Mouse (Mus musculus) CH12.LX (cell line): Measurements from ENCODE around the gene Armcx5. TPM values are rescaled to one million over a fixed set of nuclear protein-coding genes. Genes with fewer than 3 reads are reported as not detected.

ENCODE experiments used
- DNase-seq: peaks from one replicate; pipeline ENCODE4 v3.0.0-alpha.2; 2013; ENCODE audit errors: extremely low read depth
- H3K27ac ChIP-seq: 2 replicates; pipeline ENCODE4 v1.5.1; 2012; ENCODE audit warnings: low read depth, mild to moderate bottlenecking, control low read depth, moderate library complexity; ENCODE audit not compliant: insufficient read depth
- H3K27me3 ChIP-seq: replicated peaks from 2 replicates; pipeline ENCODE3; 2012; ENCODE audit warnings: inconsistent platforms
- H3K36me3 ChIP-seq, 2 experiments: replicated peaks in 1 of 2; 2 replicates each; pipeline versions ENCODE3 to v1.6.1; 2012; ENCODE audit warnings: inconsistent platforms in 1 of 2, low read length in 1 of 2, mild to moderate bottlenecking in 1 of 2, mixed read lengths in 1 of 2, moderate library complexity in 1 of 2; ENCODE audit not compliant: control insufficient read depth in 1 of 2, insufficient read depth in 1 of 2
- H3K4me1 ChIP-seq, 2 experiments: 2 replicates each; pipeline ENCODE4 v1.6.1; 2012; ENCODE audit warnings: inconsistent platforms in 1 of 2, moderate library complexity in 1 of 2; ENCODE audit not compliant: insufficient read depth in 2 of 2, control insufficient read depth in 1 of 2
- H3K4me2 ChIP-seq: 2 replicates; pipeline ENCODE4 v1.6.1; 2012; ENCODE audit warnings: low read depth, mild to moderate bottlenecking, control low read depth; ENCODE audit not compliant: poor library complexity, insufficient read depth, severe bottlenecking
- H3K4me3 ChIP-seq, 3 experiments: fragments of 150-350 bp in 1 of 3; sonication (generic) in 1 of 3; replicated peaks in 1 of 3; 2 replicates each; pipeline versions ENCODE3 to v1.5.1; 2011 to 2012; ENCODE audit warnings: low read depth in 2 of 3, low read length in 2 of 3, mild to moderate bottlenecking in 2 of 3, moderate library complexity in 2 of 3, control low read depth in 1 of 3, improper control_type of control experiment in 1 of 3, inconsistent platforms in 1 of 3, mixed read lengths in 1 of 3; ENCODE audit not compliant: poor library complexity in 1 of 3
- H3K79me2 ChIP-seq: replicated peaks from 2 replicates; pipeline ENCODE4 v1.6.1; 2012; ENCODE audit warnings: mild to moderate bottlenecking, moderate library complexity; ENCODE audit not compliant: control insufficient read depth, poor library complexity, insufficient read depth, severe bottlenecking; ENCODE audit errors: extremely low read depth
- H3K9ac ChIP-seq: 2 replicates; pipeline ENCODE4 v1.6.1; 2012; ENCODE audit warnings: low read depth, mild to moderate bottlenecking, control low read depth, moderate library complexity; ENCODE audit not compliant: insufficient read depth
- H3K9me3 ChIP-seq: replicated peaks from 2 replicates; pipeline ENCODE3; 2012; ENCODE audit warnings: low read length, inconsistent platforms, mixed read lengths
- BHLHE40 ChIP-seq: IDR thresholded peaks from 2 replicates; pipeline ENCODE4 v1.6.1; 2011; ENCODE audit warnings: mild to moderate bottlenecking, low read depth, low read length, improper control_type of control experiment
- CHD1 ChIP-seq: IDR thresholded peaks from 2 replicates; pipeline ENCODE4 v1.6.1; 2012; ENCODE audit warnings: low read depth, low read length, improper control_type of control experiment, inconsistent platforms
- CHD2 ChIP-seq: IDR thresholded peaks from 2 replicates; pipeline ENCODE4 v1.6.1; 2011; ENCODE audit warnings: low read length, improper control_type of control experiment
- CTCF ChIP-seq, 2 experiments: IDR thresholded peaks in 1 of 2; conservative IDR thresholded peaks in 1 of 2; 2 replicates each; pipeline ENCODE4 v1.5.1; 2011 to 2012; ENCODE audit warnings: low read depth in 2 of 2, low read length in 2 of 2, improper control_type of control experiment in 1 of 2, inconsistent platforms in 1 of 2, mild to moderate bottlenecking in 1 of 2, moderate library complexity in 1 of 2
- E2F4 ChIP-seq: IDR thresholded peaks from 2 replicates; pipeline ENCODE4 v1.6.1; 2011; ENCODE audit warnings: low read depth, low read length, improper control_type of control experiment; ENCODE audit not compliant: insufficient replicate concordance
- EP300 ChIP-seq: IDR thresholded peaks from 2 replicates; pipeline ENCODE4 v1.6.1; 2011; ENCODE audit warnings: low read length, improper control_type of control experiment
- ETS1 ChIP-seq: conservative IDR thresholded peaks from 2 replicates; pipeline ENCODE4 v1.6.1; 2012; ENCODE audit warnings: low read depth, mild to moderate bottlenecking, inconsistent platforms, low read length, improper control_type of control experiment, moderate library complexity
- GABPA ChIP-seq: IDR thresholded peaks from 2 replicates; pipeline ENCODE4 v1.6.1; 2012; ENCODE audit warnings: low read depth, low read length, improper control_type of control experiment, inconsistent platforms; ENCODE audit not compliant: insufficient replicate concordance
- HCFC1 ChIP-seq: IDR thresholded peaks from 2 replicates; pipeline ENCODE4 v1.6.1; 2012; ENCODE audit warnings: low read depth, mild to moderate bottlenecking, inconsistent platforms, low read length, improper control_type of control experiment
- IRF4 ChIP-seq: IDR thresholded peaks from 2 replicates; pipeline ENCODE4 v1.6.1; 2014; ENCODE audit warnings: low read depth, mild to moderate bottlenecking, inconsistent platforms, low read length, improper control_type of control experiment
- JUND ChIP-seq: conservative IDR thresholded peaks from 2 replicates; pipeline ENCODE4 v1.6.1; 2011; ENCODE audit warnings: low read depth, low read length, improper control_type of control experiment
- KAT2A ChIP-seq: IDR thresholded peaks from 2 replicates; pipeline ENCODE4 v1.6.1; 2012; ENCODE audit warnings: low read length, improper control_type of control experiment, inconsistent platforms; ENCODE audit not compliant: insufficient replicate concordance
- MAX ChIP-seq: IDR thresholded peaks from 2 replicates; pipeline ENCODE4 v1.6.1; 2011; ENCODE audit warnings: low read length, improper control_type of control experiment
- MXI1 ChIP-seq: IDR thresholded peaks from 2 replicates; pipeline ENCODE4 v1.6.1; 2011; ENCODE audit warnings: mild to moderate bottlenecking, low read depth, low read length, improper control_type of control experiment
- PAX5 ChIP-seq: IDR thresholded peaks from 2 replicates; pipeline ENCODE4 v1.6.1; 2012; ENCODE audit warnings: low read length, inconsistent platforms, mixed read lengths
- POLR2A ChIP-seq: IDR thresholded peaks from 2 replicates; pipeline ENCODE4 v1.6.1; 2011; ENCODE audit warnings: low read depth, mild to moderate bottlenecking, improper control_type of control experiment, low read length
- POLR2AphosphoS2 ChIP-seq: IDR thresholded peaks from 2 replicates; pipeline ENCODE4 v1.6.1; 2011; ENCODE audit warnings: low read depth, low read length, improper control_type of control experiment
- RAD21 ChIP-seq: IDR thresholded peaks from 2 replicates; pipeline ENCODE4 v1.6.1; 2011; ENCODE audit warnings: low read depth, mild to moderate bottlenecking, low read length, improper control_type of control experiment, moderate library complexity
- SIN3A ChIP-seq: IDR thresholded peaks from 2 replicates; pipeline ENCODE4 v1.6.1; 2012; ENCODE audit warnings: low read length, improper control_type of control experiment, inconsistent platforms
- SMC3 ChIP-seq: IDR thresholded peaks from 2 replicates; pipeline ENCODE4 v1.6.1; 2011; ENCODE audit warnings: low read depth, low read length, improper control_type of control experiment
- TBP ChIP-seq: conservative IDR thresholded peaks from 2 replicates; pipeline ENCODE4 v1.6.1; 2011; ENCODE audit warnings: low read depth, low read length, improper control_type of control experiment
- TCF12 ChIP-seq: IDR thresholded peaks from 2 replicates; pipeline ENCODE4 v1.6.1; 2014; ENCODE audit warnings: low read depth, mild to moderate bottlenecking, inconsistent platforms, low read length, improper control_type of control experiment
- UBTF ChIP-seq: IDR thresholded peaks from 2 replicates; pipeline ENCODE4 v1.6.1; 2012; ENCODE audit warnings: low read depth, mild to moderate bottlenecking, inconsistent platforms, low read length, improper control_type of control experiment, moderate library complexity
- ZC3H11A ChIP-seq: IDR thresholded peaks from 2 replicates; pipeline ENCODE4 v1.6.1; 2012; ENCODE audit warnings: low read depth, mild to moderate bottlenecking, inconsistent platforms, low read length, improper control_type of control experiment
- ZKSCAN1 ChIP-seq: IDR thresholded peaks from 2 replicates; pipeline ENCODE4 v1.6.1; 2012; ENCODE audit warnings: low read depth, inconsistent platforms, low read length, improper control_type of control experiment, borderline replicate concordance
- ZMIZ1 ChIP-seq: IDR thresholded peaks from 2 replicates; pipeline ENCODE4 v1.6.1; 2012; ENCODE audit warnings: low read depth, mild to moderate bottlenecking, inconsistent platforms, low read length, improper control_type of control experiment
- dilution Hi-C: fragments of 300-500 bp; cut with MboI; formaldehyde crosslinking; loops from 2 replicates; pipeline ENCODE4 v1.14.3; 2020; ENCODE audit warnings: low sequenced_read_pairs; ENCODE audit not compliant: extremely low pct_unique_long_range_greater_than_20kb, extremely low pct_ligation_motif_present
- in situ Hi-C: fragments of 300-500 bp; cut with MboI; formaldehyde crosslinking; loops from 3 replicates; pipeline ENCODE4 v1.14.3; 2019; ENCODE audit warnings: low sequenced_read_pairs, low pct_ligation_motif_present, low pct_unique_long_range_greater_than_20kb, mixed read lengths
- polyA plus RNA-seq: library from polyadenylated mRNA; unstranded; fragments of >175 nt; gene quantifications from 2 replicates; pipeline ENCODE4 v1.2.1, GENCODE M21; 2012; ENCODE audit warnings: low read depth; ENCODE audit not compliant: insufficient read length
- total RNA-seq, 2 experiments: library from RNA; depleted of rRNA; stranded (reverse); fragments of 300-350 nt in 1 of 2; fragments of >200 nt in 1 of 2; gene quantifications; 2 replicates each; pipeline ENCODE4 v1.2.3; 2012 to 2014

The Armcx5 gene
- total and polyA plus RNA-seq, 3 experiments = 5.6 to 10.9 (median 7.5) TPM

- Histone ChIP-seq H3K36me3 (peaks cover 3 to 36% of the 10 kb centered on the region in 2 experiments), H3K4me1 (no peaks in the 10 kb centered on the region), H3K27me3 (no peaks in the 10 kb centered on the region), H3K27ac (no peak overlapping the region), H3K9me3 (no peaks in the 10 kb centered on the region), H3K4me2 (no peak overlapping the region), H3K79me2 (no peaks in the 10 kb centered on the region), H3K9ac (no peak overlapping the region), H3K4me3 (no peak overlapping the region)
- DNase-seq = peak; percentile 62
- dilution Hi-C loops (no loop called here), in situ Hi-C loops (no loop called here)
- TF ChIP-seq CHD2 (no peak), IRF4 (no peak), ZKSCAN1 (no peak), CTCF (conservative IDR thresholded peaks at IDR 0.05 in 1 of 2, IDR thresholded peaks at IDR 0.05 in 1 of 2; ENCODE audit: low read depth in 2 of 2, low read length in 2 of 2) (peak; percentile 53 to 73), E2F4 (no peak), ZC3H11A (no peak), SIN3A (no peak), RAD21 (peak; percentile 53), PAX5 (no peak), ZMIZ1 (no peak), UBTF (no peak), TBP (no peak), KAT2A (no peak), POLR2A (no peak), CHD1 (no peak), EP300 (no peak), POLR2AphosphoS2 (no peak), JUND (no peak), BHLHE40 (no peak), MXI1 (no peak), SMC3 (peak; percentile 67), GABPA (no peak), ETS1 (no peak), HCFC1 (no peak), TCF12 (no peak)
These were observed 10.3 kb downstream of the Armcx5 start for GRCm38 (mm10) chrX:135752832-135753231.

- dilution Hi-C loops = no loop called here
- in situ Hi-C loops = no loop called here
- no peak overlapping the region for H3K4me3 ChIP-seq
- peaks cover 19 to 38% of the 10 kb centered on the region in 2 experiments for H3K36me3 ChIP-seq
- H3K9me3 ChIP-seq = no peaks in the 10 kb centered on the region
- TF ChIP-seq CTCF (conservative IDR thresholded peaks at IDR 0.05 in 1 of 2, IDR thresholded peaks at IDR 0.05 in 1 of 2; ENCODE audit: low read depth in 2 of 2, low read length in 2 of 2) = peak in 1 of 2 experiments; percentile 55; a peak in 2 of 4 replicates
- TF ChIP-seq MAX = no peak
- TF ChIP-seq SMC3 = peak; percentile 25
- TF ChIP-seq ZKSCAN1 = no peak
- TF ChIP-seq RAD21 = peak; percentile 41
- H3K9ac ChIP-seq = no peak overlapping the region
- H3K27ac ChIP-seq = no peak overlapping the region
- no peaks in the 10 kb centered on the region for H3K79me2 ChIP-seq
- no peaks in the 10 kb centered on the region for H3K4me1 ChIP-seq
- peak; percentile 25 for DNase-seq
- no peaks in the 10 kb centered on the region for H3K27me3 ChIP-seq
- no peak overlapping the region for H3K4me2 ChIP-seq
These were observed 19.2 kb downstream of the Armcx5 start for GRCm38 (mm10) chrX:135761707-135762106.
